Mouse (Mus musculus): ENCODE measurements around the gene Tnnt3. TPM values are rescaled to one million over a fixed set of nuclear protein-coding genes. Genes with fewer than 3 reads are reported as not detected.

The Tnnt3 gene
- polyA plus RNA-seq, 1 experiment = 48.3 TPM

- Histone ChIP-seq H3K36me3 (ENCODE audit: control insufficient read depth, insufficient read depth, low read length) (no peaks in the 10 kb centered on the region), H3K4me1 (ENCODE audit: control insufficient read depth, insufficient read depth, low read length) (no peaks in the 10 kb centered on the region), H3K27me3 (replicated peaks; ENCODE audit: control insufficient read depth, insufficient read depth, low read length) (no peaks in the 10 kb centered on the region), H3K27ac (ENCODE audit: insufficient read depth, low read depth, low read length) (no peak overlapping the region), H3K4me3 (ENCODE audit: insufficient read depth, low read depth, low read length) (no peak overlapping the region)
- TF ChIP-seq POLR2A (IDR thresholded peaks at IDR 0.05; ENCODE audit: low read depth, low read length) = no peak
- TF ChIP-seq CTCF (conservative IDR thresholded peaks at IDR 0.05; ENCODE audit: insufficient read depth, insufficient read length, low read depth, low read length) = no peak
- DNase-seq = no peak
- WGBS = 35% methylated on average over 1 of the region's 1 CpGs
Observed at GRCm38 (mm10) chr7:142554625-142555024, 56.0 kb downstream of the Tnnt3 start.

GRCm38 (mm10) chr7:142555366-142556088, 56.9 kb downstream of the Tnnt3 start:
- H3K27me3 ChIP-seq (replicated peaks; ENCODE audit: control insufficient read depth, insufficient read depth, low read length) = no peaks in the 10 kb centered on the region
- TF ChIP-seq CTCF (conservative IDR thresholded peaks at IDR 0.05; ENCODE audit: insufficient read depth, insufficient read length, low read depth, low read length) = no peak
- no peak for TF ChIP-seq POLR2A (IDR thresholded peaks at IDR 0.05; ENCODE audit: low read depth, low read length)
- 87% methylated on average over 8 of the region's 8 CpGs for WGBS
- no peak overlapping the region for H3K27ac ChIP-seq (ENCODE audit: insufficient read depth, low read depth, low read length)
- no peak for DNase-seq
- no peak overlapping the region for H3K4me3 ChIP-seq (ENCODE audit: insufficient read depth, low read depth, low read length)
- H3K4me1 ChIP-seq (ENCODE audit: control insufficient read depth, insufficient read depth, low read length) = no peaks in the 10 kb centered on the region
- no peaks in the 10 kb centered on the region for H3K36me3 ChIP-seq (ENCODE audit: control insufficient read depth, insufficient read depth, low read length)

GRCm38 (mm10) chr7:142556089-142556476, 57.4 kb downstream of the Tnnt3 start:
- TF ChIP-seq POLR2A (IDR thresholded peaks at IDR 0.05; ENCODE audit: low read depth, low read length) (no peak), CTCF (conservative IDR thresholded peaks at IDR 0.05; ENCODE audit: insufficient read depth, insufficient read length, low read depth, low read length) (no peak)
- no peaks in the 10 kb centered on the region for H3K4me1 ChIP-seq (ENCODE audit: control insufficient read depth, insufficient read depth, low read length)
- no peak overlapping the region for H3K27ac ChIP-seq (ENCODE audit: insufficient read depth, low read depth, low read length)
- no peak for DNase-seq
- WGBS = 89% methylated on average over 2 of the region's 2 CpGs
- H3K4me3 ChIP-seq (ENCODE audit: insufficient read depth, low read depth, low read length) = no peak overlapping the region
- no peaks in the 10 kb centered on the region for H3K27me3 ChIP-seq (replicated peaks; ENCODE audit: control insufficient read depth, insufficient read depth, low read length)
- no peaks in the 10 kb centered on the region for H3K36me3 ChIP-seq (ENCODE audit: control insufficient read depth, insufficient read depth, low read length)

- no peak overlapping the region for H3K4me3 ChIP-seq (ENCODE audit: insufficient read depth, low read depth, low read length)
- H3K36me3 ChIP-seq (ENCODE audit: control insufficient read depth, insufficient read depth, low read length) = no peaks in the 10 kb centered on the region
- DNase-seq = no peak
- 71% methylated on average over 6 of the region's 6 CpGs for WGBS
- TF ChIP-seq POLR2A (IDR thresholded peaks at IDR 0.05; ENCODE audit: low read depth, low read length) (no peak), CTCF (conservative IDR thresholded peaks at IDR 0.05; ENCODE audit: insufficient read depth, insufficient read length, low read depth, low read length) (no peak)
- H3K27ac ChIP-seq (ENCODE audit: insufficient read depth, low read depth, low read length) = no peak overlapping the region
- H3K4me1 ChIP-seq (ENCODE audit: control insufficient read depth, insufficient read depth, low read length) = no peaks in the 10 kb centered on the region
- no peaks in the 10 kb centered on the region for H3K27me3 ChIP-seq (replicated peaks; ENCODE audit: control insufficient read depth, insufficient read depth, low read length)
Observed at GRCm38 (mm10) chr7:142557696-142558095, 59.1 kb downstream of the Tnnt3 start.

- H3K4me1 ChIP-seq (ENCODE audit: control insufficient read depth, insufficient read depth, low read length) = no peaks in the 10 kb centered on the region
- no peaks in the 10 kb centered on the region for H3K36me3 ChIP-seq (ENCODE audit: control insufficient read depth, insufficient read depth, low read length)
- H3K27me3 ChIP-seq (replicated peaks; ENCODE audit: control insufficient read depth, insufficient read depth, low read length) = no peaks in the 10 kb centered on the region
- no peak overlapping the region for H3K4me3 ChIP-seq (ENCODE audit: insufficient read depth, low read depth, low read length)
- WGBS = 88% methylated on average over 9 of the region's 9 CpGs
- no peak for TF ChIP-seq POLR2A (IDR thresholded peaks at IDR 0.05; ENCODE audit: low read depth, low read length)
- TF ChIP-seq CTCF (conservative IDR thresholded peaks at IDR 0.05; ENCODE audit: insufficient read depth, insufficient read length, low read depth, low read length) = no peak
- H3K27ac ChIP-seq (ENCODE audit: insufficient read depth, low read depth, low read length) = no peak overlapping the region
- DNase-seq = no peak
Observed at GRCm38 (mm10) chr7:142558511-142559146, 60.0 kb downstream of the Tnnt3 start.

- Histone ChIP-seq H3K4me3 (ENCODE audit: insufficient read depth, low read depth, low read length) (no peak overlapping the region), H3K27ac (ENCODE audit: insufficient read depth, low read depth, low read length) (no peak overlapping the region), H3K27me3 (replicated peaks; ENCODE audit: control insufficient read depth, insufficient read depth, low read length) (no peaks in the 10 kb centered on the region), H3K4me1 (ENCODE audit: control insufficient read depth, insufficient read depth, low read length) (no peaks in the 10 kb centered on the region), H3K36me3 (ENCODE audit: control insufficient read depth, insufficient read depth, low read length) (no peaks in the 10 kb centered on the region)
- DNase-seq = no peak
- TF ChIP-seq POLR2A (IDR thresholded peaks at IDR 0.05; ENCODE audit: low read depth, low read length) = no peak
- 74% methylated on average over 5 of the region's 5 CpGs for WGBS
Observed at GRCm38 (mm10) chr7:142559651-142560175, 61.1 kb downstream of the Tnnt3 start.

Data from kidney, adult 2 months (tissue).